Comparison of ENCODE assay signal across 18 mouse cellular contexts in genomic region chr5:140614837-140615236, GRCm38 (mm10). TPM values are rescaled to one million over a fixed set of nuclear protein-coding genes. Genes with fewer than 3 reads are reported as not detected.
DNase-seq lines count a peak whose midpoint lies in the region; ATAC-seq and TF ChIP-seq lines count a peak whose summit lies in the region.
"Had no signal": no experiment of that assay in that cellular context is flagged by ENCODE, and none has a peak within 500 bp of the region (broad histone marks: within the 10 kb centered on the region; RNA-seq: fewer than 3 reads in every experiment).

No protein-coding gene starts in this region.

- peak overlapping the region; percentile 32 for H3K27ac ChIP-seq in hindbrain, embryonic 13.5 days
- no peak overlapping the region for H3K27ac ChIP-seq in hindbrain, postnatal 0 days
- H3K27ac ChIP-seq in liver, embryonic 11.5 days (ENCODE audit: low read depth, low read length): peak overlapping the region; percentile 74
- peak overlapping the region; percentile 44; the same call in 1 of the 2 replicates for H3K27ac ChIP-seq in midbrain, embryonic 12.5 days (replicated peaks)
- H3K27ac ChIP-seq: embryonic facial prominence, embryonic 12.5 days; heart, embryonic 15.5 days; kidney, postnatal 0 days had no signal

- 0 out of 2 replicates have a peak overlapping the region, but pooled peaks have one; percentile 4 for H3K9ac ChIP-seq in hindbrain, embryonic 13.5 days
- no peak overlapping the region for H3K9ac ChIP-seq in hindbrain, postnatal 0 days (replicated peaks; ENCODE audit: low read length)
- H3K9ac ChIP-seq in liver, embryonic 11.5 days (ENCODE audit: low read depth, low read length): peak overlapping the region; percentile 38; the same call in 1 of the 2 replicates
- H3K9ac ChIP-seq in midbrain, embryonic 12.5 days (replicated peaks): no peak overlapping the region
- H3K9ac ChIP-seq: embryonic facial prominence, embryonic 12.5 days; heart, embryonic 15.5 days had no signal

- no peak overlapping the region for H3K4me3 ChIP-seq in hindbrain, embryonic 13.5 days
- no peak overlapping the region for H3K4me3 ChIP-seq in hindbrain, postnatal 0 days (ENCODE audit: low read length)
- no peak overlapping the region for H3K4me3 ChIP-seq in liver, embryonic 11.5 days (ENCODE audit: low read depth, low read length)
- H3K4me3 ChIP-seq in midbrain, embryonic 12.5 days: no peak overlapping the region
- H3K4me3 ChIP-seq: embryonic facial prominence, embryonic 12.5 days; heart, embryonic 15.5 days had no signal

- H3K4me1 ChIP-seq in hindbrain, embryonic 13.5 days (replicated peaks): peaks cover 55% of the 10 kb centered on the region
- H3K4me1 ChIP-seq in hindbrain, postnatal 0 days (ENCODE audit: insufficient read depth, low read length): peaks cover 11% of the 10 kb centered on the region
- peaks cover 46% of the 10 kb centered on the region for H3K4me1 ChIP-seq in liver, embryonic 11.5 days (replicated peaks; ENCODE audit: control insufficient read depth, insufficient read depth, low read length)
- peaks cover 48% of the 10 kb centered on the region for H3K4me1 ChIP-seq in midbrain, embryonic 12.5 days

- WGBS in hindbrain, embryonic 13.5 days: 82% methylated on average over 4 of the region's 4 CpGs
- WGBS in hindbrain, postnatal 0 days: 75% methylated on average over 4 of the region's 4 CpGs
- WGBS in liver, embryonic 11.5 days: 45% methylated on average over 4 of the region's 4 CpGs
- 87% methylated on average over 4 of the region's 4 CpGs for WGBS in midbrain, embryonic 12.5 days

- no peak overlapping the region for H3K4me2 ChIP-seq in hindbrain, embryonic 13.5 days
- H3K4me2 ChIP-seq in hindbrain, postnatal 0 days (ENCODE audit: low read depth, low read length): no peak overlapping the region
- peak overlapping the region; percentile 41 for H3K4me2 ChIP-seq in liver, embryonic 11.5 days
- H3K4me2 ChIP-seq in midbrain, embryonic 12.5 days (replicated peaks): no peak overlapping the region
- H3K4me2 ChIP-seq: embryonic facial prominence, embryonic 12.5 days; heart, embryonic 15.5 days had no signal

- peaks cover 18% of the 10 kb centered on the region for H3K36me3 ChIP-seq in hindbrain, embryonic 13.5 days
- H3K36me3 ChIP-seq in hindbrain, postnatal 0 days (ENCODE audit: insufficient read depth, low read length): 0 out of 2 replicates have a peak, but pooled peaks cover 4% of the 10 kb centered on the region
- H3K36me3 ChIP-seq in liver, embryonic 11.5 days (ENCODE audit: control insufficient read depth, insufficient read depth, low read length): peaks cover 4% of the 10 kb centered on the region; the same call in 1 of the 2 replicates
- H3K36me3 ChIP-seq in midbrain, embryonic 12.5 days: peaks cover 43% of the 10 kb centered on the region

- no peak for TF ChIP-seq CTCF in hindbrain, postnatal 0 days (IDR thresholded peaks at IDR 0.05; ENCODE audit: low read depth)

- no peaks in the 10 kb centered on the region for H3K9me3 ChIP-seq in hindbrain, embryonic 13.5 days
- H3K9me3 ChIP-seq in hindbrain, postnatal 0 days (ENCODE audit: low read length): no peaks in the 10 kb centered on the region
- no peaks in the 10 kb centered on the region for H3K9me3 ChIP-seq in liver, embryonic 11.5 days (ENCODE audit: control insufficient read depth, low read length)
- H3K9me3 ChIP-seq in midbrain, embryonic 12.5 days: no peaks in the 10 kb centered on the region
- H3K9me3 ChIP-seq: embryonic facial prominence, embryonic 12.5 days; heart, embryonic 15.5 days had no signal

- no peak for ATAC-seq in hindbrain, embryonic 13.5 days (ENCODE audit: low FRiP score)
- no peak for ATAC-seq in hindbrain, postnatal 0 days
- peak; percentile 82 for ATAC-seq in liver, embryonic 11.5 days (replicated peaks; ENCODE audit: low FRiP score)
- no peak for ATAC-seq in midbrain, embryonic 12.5 days (ENCODE audit: low FRiP score, low read depth)

- 0 out of 2 replicates have a peak, but pooled peaks cover 8% of the 10 kb centered on the region for H3K27me3 ChIP-seq in hindbrain, embryonic 13.5 days
- H3K27me3 ChIP-seq in hindbrain, postnatal 0 days (ENCODE audit: insufficient read depth, low read length): no peaks in the 10 kb centered on the region
- H3K27me3 ChIP-seq in liver, embryonic 11.5 days (replicated peaks; ENCODE audit: control insufficient read depth, insufficient read depth, low read length): peaks cover 27% of the 10 kb centered on the region
- H3K27me3 ChIP-seq in midbrain, embryonic 12.5 days: 0 out of 2 replicates have a peak, but pooled peaks cover 3% of the 10 kb centered on the region

- no peak for DNase-seq in hindbrain, postnatal 0 days (ENCODE audit: low spot score)
- DNase-seq in c-Kit-positive CD71-positive TER-119-positive erythroid progenitor cells, embryonic 14.5 days (ENCODE audit: low spot score): peak; percentile 73
- DNase-seq in liver, embryonic 11.5 days (ENCODE audit: low spot score): no peak
- DNase-seq in thymus, postnatal 10 days (ENCODE audit: low spot score in 2 of 2): no peak
- no peak for DNase-seq in layer of hippocampus, postnatal 25 days (ENCODE audit: extremely low spot score in 1 of 2, low spot score in 1 of 2)
- DNase-seq in ovary, adult 18-20 months (ENCODE audit: low spot score): no peak
- DNase-seq: adrenal gland, postnatal 14 days; lung, adult 18-20 months; right cerebral cortex, postnatal 4 days had no signal

RNA-seq across cellular contexts. Expression of gene Lfng, which starts 7.7 kb away (rescaled TPM):
- polyA plus RNA-seq in hindbrain, embryonic 13.5 days (2015; fragmentation: Nextera tagmentation; extraction: Ambion mirVana): 22.9 and 27.1 TPM in 2 replicates
- 81.4 and 112 TPM in 2 replicates for total RNA-seq in hindbrain, postnatal 0 days (2014; rRNA removed)
- polyA plus RNA-seq in hindbrain, postnatal 0 days (2015; fragmentation: Nextera tagmentation; extraction: Ambion mirVana): 29.7 and 35.1 TPM in 2 replicates
- polyA plus RNA-seq in liver, embryonic 11.5 days (2014; fragmentation: Nextera tagmentation; extraction: Ambion mirVana): 10.6 and 11.0 TPM in 2 replicates
- 28.5 and 33.9 TPM in 2 replicates for polyA plus RNA-seq in midbrain, embryonic 12.5 days (2016; fragmentation: Nextera tagmentation; extraction: Ambion mirVana)
- total RNA-seq in layer of hippocampus, postnatal 25 days (2021): 10 to 100 TPM; 20.0 to 29.8 TPM

RNA-seq across cellular contexts. Expression of gene Ttyh3, which starts 34.0 kb away (rescaled TPM):
- polyA plus RNA-seq in hindbrain, embryonic 13.5 days (2015; fragmentation: Nextera tagmentation; extraction: Ambion mirVana): 65.3 and 67.4 TPM in 2 replicates
- total RNA-seq in hindbrain, postnatal 0 days (2014; rRNA removed): 253 and 260 TPM in 2 replicates
- polyA plus RNA-seq in hindbrain, postnatal 0 days (2015; fragmentation: Nextera tagmentation; extraction: Ambion mirVana): 53.5 and 60.3 TPM in 2 replicates
- 24.3 and 26.5 TPM in 2 replicates for polyA plus RNA-seq in liver, embryonic 11.5 days (2014; fragmentation: Nextera tagmentation; extraction: Ambion mirVana)
- polyA plus RNA-seq in midbrain, embryonic 12.5 days (2016; fragmentation: Nextera tagmentation; extraction: Ambion mirVana): 68.8 and 71.0 TPM in 2 replicates
- 100 to 1,000 TPM; 247 to 262 TPM for total RNA-seq in layer of hippocampus, postnatal 25 days (2021)

RNA-seq across cellular contexts. Expression of gene Grifin, which starts 50.0 kb away (rescaled TPM):
- polyA plus RNA-seq in hindbrain, embryonic 13.5 days (2015; fragmentation: Nextera tagmentation; extraction: Ambion mirVana): not detected in 2 replicates
- total RNA-seq in hindbrain, postnatal 0 days (2014; rRNA removed): not detected in 2 replicates
- polyA plus RNA-seq in hindbrain, postnatal 0 days (2015; fragmentation: Nextera tagmentation; extraction: Ambion mirVana): 0.25 and 0.32 TPM in 2 replicates
- 1.8 and 2.6 TPM in 2 replicates for polyA plus RNA-seq in liver, embryonic 11.5 days (2014; fragmentation: Nextera tagmentation; extraction: Ambion mirVana)
- not detected in 2 replicates for polyA plus RNA-seq in midbrain, embryonic 12.5 days (2016; fragmentation: Nextera tagmentation; extraction: Ambion mirVana)
- not detected for total RNA-seq in layer of hippocampus, postnatal 25 days (2021)
- total RNA-seq: adrenal gland, postnatal 14 days; left cerebral cortex, postnatal 25 days had no signal
- polyA plus RNA-seq: C2C12; gonadal fat pad, adult 2 months; heart, embryonic 15.5 days; kidney, postnatal 0 days; neural tube, embryonic 11.5 days had no signal

Comparison
In these comparisons a context has a peak if more than half of its experiments do, and no peak if none do; other contexts are left out.
1. H3K9ac ChIP-seq: peak in hindbrain, embryonic 13.5 days (single experiment) and liver, embryonic 11.5 days (single experiment); none in hindbrain, postnatal 0 days (single experiment) and midbrain, embryonic 12.5 days (single experiment).